In genomic region chr17:5056654-5057053, GRCm38 (mm10) we compare ENCODE assay signal across 18 mouse cellular contexts.
DNase-seq lines count a peak whose midpoint lies in the region; ATAC-seq and TF ChIP-seq lines count a peak whose summit lies in the region.
"Had no signal": no experiment of that assay in that cellular context is flagged by ENCODE, and none has a peak within 500 bp of the region (broad histone marks: within the 10 kb centered on the region; RNA-seq: fewer than 3 reads in every experiment).

No protein-coding gene starts in this region.

- H3K79me2 ChIP-seq in heart, adult 2 months (replicated peaks; ENCODE audit: control insufficient read depth, insufficient read depth, low read length): peaks cover 12% of the 10 kb centered on the region

- no peak overlapping the region for H3K4me2 ChIP-seq in kidney, embryonic 14.5 days (replicated peaks; ENCODE audit: low read depth, low read length)
- no peak overlapping the region for H3K4me2 ChIP-seq in liver, postnatal 0 days (ENCODE audit: low read depth, low read length)
- H3K4me2 ChIP-seq in stomach, embryonic 16.5 days (ENCODE audit: low read depth, low read length): no peak overlapping the region
- H3K4me2 ChIP-seq: hindbrain, embryonic 13.5 days; limb, embryonic 15.5 days had no signal

- 0 out of 2 replicates have a peak, but pooled peaks have one; percentile 2 for TF ChIP-seq CTCF in heart, adult 2 months (IDR thresholded peaks at IDR 0.05)
- 0 out of 2 replicates have a peak, but pooled peaks have one; percentile 8 for TF ChIP-seq CTCF in liver, postnatal 0 days (IDR thresholded peaks at IDR 0.05; ENCODE audit: low read depth)

- TF ChIP-seq EP300 in heart, adult 2 months (IDR thresholded peaks at IDR 0.05; ENCODE audit: insufficient read depth, low read depth, low read length): no peak
- TF ChIP-seq EP300 in liver, postnatal 0 days (IDR thresholded peaks at IDR 0.05; ENCODE audit: low read depth): no peak

- H3K27ac ChIP-seq in heart, adult 2 months: no peak overlapping the region
- H3K27ac ChIP-seq in kidney, embryonic 14.5 days (ENCODE audit: low read depth, low read length): 0 out of 2 replicates have a peak overlapping the region, but pooled peaks have one; percentile 8
- no peak overlapping the region for H3K27ac ChIP-seq in liver, postnatal 0 days (ENCODE audit: low read depth)
- 0 out of 2 replicates have a peak overlapping the region, but pooled peaks have one; percentile 21 for H3K27ac ChIP-seq in stomach, embryonic 16.5 days (ENCODE audit: low read length)

- 82% methylated on average over 4 of the region's 4 CpGs for whole genome bisulfite sequencing in heart, adult 2 months
- WGBS in kidney, embryonic 14.5 days: 41% methylated on average over 4 of the region's 4 CpGs
- 78% methylated on average over 4 of the region's 4 CpGs for WGBS in liver, postnatal 0 days (ENCODE audit: insufficient replicate concordance)
- WGBS in stomach, embryonic 16.5 days: 68% methylated on average over 4 of the region's 4 CpGs

- no peaks in the 10 kb centered on the region for H3K9me3 ChIP-seq in kidney, embryonic 14.5 days (ENCODE audit: control insufficient read depth, low read length)
- no peaks in the 10 kb centered on the region for H3K9me3 ChIP-seq in liver, postnatal 0 days (ENCODE audit: low read length)
- no peaks in the 10 kb centered on the region for H3K9me3 ChIP-seq in stomach, embryonic 16.5 days (replicated peaks; ENCODE audit: control insufficient read depth, low read length)
- H3K9me3 ChIP-seq: forebrain, embryonic 10.5 days; heart, embryonic 15.5 days; hindbrain, embryonic 13.5 days; limb, embryonic 15.5 days had no signal

- H3K27me3 ChIP-seq in heart, adult 2 months (ENCODE audit: control insufficient read depth, insufficient read depth, low read length): no peaks in the 10 kb centered on the region
- H3K27me3 ChIP-seq in kidney, embryonic 14.5 days (ENCODE audit: control insufficient read depth, insufficient read depth, low read length): no peaks in the 10 kb centered on the region
- H3K27me3 ChIP-seq in liver, postnatal 0 days (ENCODE audit: insufficient read depth, low read length): no peaks in the 10 kb centered on the region
- no peaks in the 10 kb centered on the region for H3K27me3 ChIP-seq in stomach, embryonic 16.5 days (ENCODE audit: control insufficient read depth, insufficient read depth, low read length)
- H3K27me3 ChIP-seq: CH12.LX; heart, embryonic 15.5 days; hindbrain, embryonic 13.5 days; limb, embryonic 15.5 days had no signal

- H3K4me1 ChIP-seq in heart, adult 2 months (ENCODE audit: control insufficient read depth, insufficient read depth, low read length): peaks cover 27% of the 10 kb centered on the region
- H3K4me1 ChIP-seq in kidney, embryonic 14.5 days (ENCODE audit: control insufficient read depth, insufficient read depth, low read length): peaks cover 69% of the 10 kb centered on the region
- H3K4me1 ChIP-seq in liver, postnatal 0 days (ENCODE audit: insufficient read depth): peaks cover 34% of the 10 kb centered on the region
- H3K4me1 ChIP-seq in stomach, embryonic 16.5 days (ENCODE audit: control insufficient read depth, insufficient read depth, low read length): peaks cover 76% of the 10 kb centered on the region

- TF ChIP-seq POLR2A in heart, adult 2 months (IDR thresholded peaks at IDR 0.05; ENCODE audit: insufficient read depth, low read depth, low read length): no peak

- 0 out of 2 replicates have a peak, but pooled peaks cover 2% of the 10 kb centered on the region for H3K36me3 ChIP-seq in heart, adult 2 months (ENCODE audit: control insufficient read depth, insufficient read depth, low read length)
- no peaks in the 10 kb centered on the region for H3K36me3 ChIP-seq in kidney, embryonic 14.5 days (ENCODE audit: control insufficient read depth, insufficient read depth, low read length)
- no peaks in the 10 kb centered on the region; the same call in 1 of the 2 replicates for H3K36me3 ChIP-seq in liver, postnatal 0 days (replicated peaks; ENCODE audit: insufficient read depth, low read length)
- no peaks in the 10 kb centered on the region for H3K36me3 ChIP-seq in stomach, embryonic 16.5 days (ENCODE audit: control insufficient read depth, insufficient read depth, low read length)
- H3K36me3 ChIP-seq: heart, embryonic 15.5 days; hindbrain, embryonic 13.5 days had no signal

- intact Hi-C loops in heart, adult 2 months (cut with DNase I): no loop called here
- intact Hi-C loops in heart, postnatal 36 days (cut with DNase I): loop anchor here (5.0 kb wide), 2 partner anchors 59 to 76 kb away; no protein-coding TSS in a partner anchor

- H3K4me3 ChIP-seq in heart, adult 2 months: no peak overlapping the region
- H3K4me3 ChIP-seq in kidney, embryonic 14.5 days (ENCODE audit: low read length): no peak overlapping the region
- H3K4me3 ChIP-seq in liver, postnatal 0 days (ENCODE audit: low read depth, low read length): no peak overlapping the region
- H3K4me3 ChIP-seq in stomach, embryonic 16.5 days (replicated peaks; ENCODE audit: low read length): no peak overlapping the region
- H3K4me3 ChIP-seq: forebrain, embryonic 10.5 days; heart, embryonic 15.5 days; hindbrain, embryonic 13.5 days; limb, embryonic 15.5 days had no signal

- ATAC-seq in kidney, embryonic 14.5 days (ENCODE audit: low FRiP score, low TSS enrichment): no peak
- ATAC-seq in liver, postnatal 0 days: no peak
- no peak for ATAC-seq in stomach, embryonic 16.5 days (ENCODE audit: insufficient read depth, low FRiP score)
- ATAC-seq: forebrain, postnatal 0 days had no signal

- no peak for DNase-seq in heart, adult 2 months
- DNase-seq in heart, postnatal 36 days: no peak
- no peak for DNase-seq in kidney, adult 9 months
- DNase-seq in liver, postnatal 0 days: no peak
- DNase-seq in liver: no peak
- DNase-seq: adrenal gland, postnatal 14 days; cerebellum, postnatal 14 days; forebrain, postnatal 0 days; lung, adult 2 months; lung, postnatal 4 days; thymus, postnatal 36 days had no signal

- no peak overlapping the region for H3K9ac ChIP-seq in heart, adult 2 months (ENCODE audit: low read depth, low read length)
- H3K9ac ChIP-seq in kidney, embryonic 14.5 days (ENCODE audit: low read depth, low read length): no peak overlapping the region
- no peak overlapping the region for H3K9ac ChIP-seq in liver, postnatal 0 days (replicated peaks)
- peak overlapping the region; percentile 53; the same call in 1 of the 2 replicates for H3K9ac ChIP-seq in stomach, embryonic 16.5 days (ENCODE audit: low read length)
- H3K9ac ChIP-seq: forebrain, postnatal 0 days; hindbrain, embryonic 13.5 days; limb, embryonic 15.5 days had no signal

Comparison
In these comparisons a context has a peak if more than half of its experiments do, and no peak if none do; other contexts are left out.
1. H3K27ac ChIP-seq: peak in kidney, embryonic 14.5 days (single experiment) and stomach, embryonic 16.5 days (single experiment); none in heart, adult 2 months (single experiment) and liver, postnatal 0 days (single experiment).